Mouse (Mus musculus): ENCODE results near the gene Gm7903. TPM values are rescaled to one million over a fixed set of nuclear protein-coding genes. Genes with fewer than 3 reads are reported as not detected.
"Not testable (repeated sequence)": the region's sequence is repeated elsewhere in the genome, so short reads cannot be mapped to it uniquely, and the experiment has no call there.

Gene Gm7903
- polyA plus RNA-seq (2012; ENCODE audit: insufficient read depth, insufficient read length, missing spikeins), result not detected in 2 replicates

DNA sequence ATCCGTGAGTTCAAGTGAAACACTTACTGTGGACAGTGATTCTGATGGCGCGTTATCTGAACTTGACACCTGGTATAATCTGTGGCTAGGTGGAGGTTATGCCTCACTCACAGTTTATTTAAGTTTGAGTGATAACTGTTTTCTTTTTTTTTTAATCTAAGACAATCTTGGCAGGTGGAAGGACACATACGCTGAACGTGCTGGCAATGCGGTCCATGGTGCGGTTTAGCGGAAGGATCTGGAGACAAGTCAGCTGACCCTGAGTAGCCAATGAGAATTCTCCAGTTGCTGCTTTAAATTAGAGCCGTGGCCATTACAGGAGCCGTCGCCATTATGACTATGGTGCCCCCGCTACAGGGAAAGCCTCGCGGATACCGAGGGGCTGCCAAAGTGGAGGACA lies at the start of gene Gm7903:
TSS of gene Gm7903 (plus strand) at position 301 of the 400 bp plus-strand sequence.
- not testable (repeated sequence) for H3K27ac ChIP-seq (ENCODE audit: insufficient read depth, low read depth, low read length); H3K4me1 ChIP-seq (ENCODE audit: control insufficient read depth, insufficient read depth, low read length); H3K4me3 ChIP-seq (ENCODE audit: insufficient read depth, low read length)

GRCm38 (mm10) chrX:135403578-135403977 lies 30.1 kb upstream of the Gm7903 start:
- H3K4me3 ChIP-seq (ENCODE audit: insufficient read depth, low read length); H3K27ac ChIP-seq (ENCODE audit: insufficient read depth, low read depth, low read length); H3K4me1 ChIP-seq (ENCODE audit: control insufficient read depth, insufficient read depth, low read length): not testable (repeated sequence)

- H3K4me3 ChIP-seq (ENCODE audit: insufficient read depth, low read length); H3K4me1 ChIP-seq (ENCODE audit: control insufficient read depth, insufficient read depth, low read length): not testable (repeated sequence)
Observed at GRCm38 (mm10) chrX:135421203-135421602, 12.4 kb upstream of the Gm7903 start.

DNA sequence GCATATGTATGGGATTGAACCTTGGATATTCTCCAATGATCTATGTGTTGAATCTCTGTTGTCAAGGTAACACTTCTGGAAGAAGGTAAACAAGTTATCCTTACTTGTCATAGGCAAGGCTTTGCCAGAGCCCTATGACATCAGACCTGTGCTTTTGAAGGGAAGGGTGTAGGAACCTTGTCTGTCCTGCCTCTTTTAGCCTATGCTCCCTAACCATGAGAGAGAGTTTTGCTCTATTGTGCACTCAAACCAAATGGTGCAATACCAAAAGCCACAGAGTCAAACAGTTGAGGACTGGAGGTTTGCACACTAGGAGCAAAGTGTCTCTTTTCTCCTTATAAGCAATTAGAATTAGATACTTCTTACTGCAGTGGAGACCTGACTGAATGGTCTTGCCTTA lies 11.8 kb upstream of the Gm7903 start:
- not testable (repeated sequence) for H3K4me3 ChIP-seq (ENCODE audit: insufficient read depth, low read length); H3K4me1 ChIP-seq (ENCODE audit: control insufficient read depth, insufficient read depth, low read length); H3K27ac ChIP-seq (ENCODE audit: insufficient read depth, low read depth, low read length)

More at GRCm38 (mm10) chrX:135421203-135421602, 12.4 kb upstream of the Gm7903 start:
- not testable (repeated sequence) for H3K27ac ChIP-seq (ENCODE audit: insufficient read depth, low read depth, low read length)

GRCm38 (mm10) chrX:135422473-135422872 lies 11.2 kb upstream of the Gm7903 start:
- not testable (repeated sequence) for H3K4me3 ChIP-seq (ENCODE audit: insufficient read depth, low read length); H3K27ac ChIP-seq (ENCODE audit: insufficient read depth, low read depth, low read length); H3K4me1 ChIP-seq (ENCODE audit: control insufficient read depth, insufficient read depth, low read length)

GRCm38 (mm10) chrX:135464160-135464559 lies 30.5 kb downstream of the Gm7903 start:
- not testable (repeated sequence) for H3K4me1 ChIP-seq (ENCODE audit: control insufficient read depth, insufficient read depth, low read length); H3K27ac ChIP-seq (ENCODE audit: insufficient read depth, low read depth, low read length); H3K4me3 ChIP-seq (ENCODE audit: insufficient read depth, low read length)

- H3K4me3 ChIP-seq (ENCODE audit: insufficient read depth, low read length); H3K4me1 ChIP-seq (ENCODE audit: control insufficient read depth, insufficient read depth, low read length); H3K27ac ChIP-seq (ENCODE audit: insufficient read depth, low read depth, low read length): not testable (repeated sequence)
Observed at GRCm38 (mm10) chrX:135481902-135482301, 48.3 kb downstream of the Gm7903 start.

GRCm38 (mm10) chrX:135483183-135483582 lies 49.5 kb downstream of the Gm7903 start:
- H3K4me3 ChIP-seq (ENCODE audit: insufficient read depth, low read length); H3K4me1 ChIP-seq (ENCODE audit: control insufficient read depth, insufficient read depth, low read length); H3K27ac ChIP-seq (ENCODE audit: insufficient read depth, low read depth, low read length): not testable (repeated sequence)

Other genes with a start within 250 kb of the Gm7903 start
- not detected in 2 replicates for gene Tceal6, start 223.1 kb upstream of the Gm7903 start, polyA plus RNA-seq (2012; ENCODE audit: insufficient read depth, insufficient read length, missing spikeins)
- not detected in 2 replicates for gene Pramel3, start 131.5 kb upstream of the Gm7903 start, polyA plus RNA-seq (2012; ENCODE audit: insufficient read depth, insufficient read length, missing spikeins)
- not detected in 2 replicates for gene Gm5128, start 60.6 kb upstream of the Gm7903 start, polyA plus RNA-seq (2012; ENCODE audit: insufficient read depth, insufficient read length, missing spikeins)
- not detected in 2 replicates for gene AV320801, start 60.8 kb downstream of the Gm7903 start, polyA plus RNA-seq (2012; ENCODE audit: insufficient read depth, insufficient read length, missing spikeins)
- gene Nxf7, start 164.9 kb downstream of the Gm7903 start, polyA plus RNA-seq (2012; ENCODE audit: insufficient read depth, insufficient read length, missing spikeins), result not detected in 2 replicates
- gene Prame, start 193.9 kb downstream of the Gm7903 start, polyA plus RNA-seq (2012; ENCODE audit: insufficient read depth, insufficient read length, missing spikeins), result not detected in 2 replicates

Measured in bone marrow macrophage, adult 2 months (primary cell).